Mouse (Mus musculus): ENCODE results near the gene Map2k5.

DNA sequence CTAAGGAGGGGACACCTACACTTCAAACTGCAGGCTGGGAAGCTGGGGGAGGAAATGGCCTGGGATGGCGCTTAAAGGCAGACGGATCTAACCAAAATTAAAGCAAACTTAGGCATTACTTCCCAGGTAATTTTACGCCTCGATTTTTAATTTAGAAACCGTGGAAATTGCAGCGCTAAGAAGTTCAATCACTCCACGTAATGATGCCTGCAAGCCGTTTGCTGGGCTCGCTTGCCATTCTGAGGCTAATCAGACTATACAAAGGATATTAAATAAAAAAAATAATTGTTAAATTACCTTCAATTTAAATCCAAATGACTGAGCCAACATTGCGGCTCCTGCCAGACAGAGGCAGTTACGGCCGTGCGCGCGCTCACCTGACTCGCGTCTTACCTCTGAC is 238.0 kb downstream of the Map2k5 start:
- TF ChIP-seq CTCF (IDR thresholded peaks at IDR 0.05; ENCODE audit: insufficient read depth, low read depth, low read length) (no peak), POLR2A (IDR thresholded peaks at IDR 0.05; ENCODE audit: insufficient read depth, low read depth, low read length) (no peak)

Data from olfactory bulb, adult 2 months (tissue).